Mouse (Mus musculus) E14TG2a.4 (cell line): ENCODE data around the gene Higd1a.

Source experiments
- CTCF ChIP-seq: conservative IDR thresholded peaks from 2 replicates; pipeline ENCODE4 v1.5.1; 2014; ENCODE audit warnings: low read length
- NANOG ChIP-seq: IDR thresholded peaks from 2 replicates; pipeline ENCODE4 v1.6.1; 2014; ENCODE audit warnings: borderline replicate concordance, low read length, mixed read lengths

DNA sequence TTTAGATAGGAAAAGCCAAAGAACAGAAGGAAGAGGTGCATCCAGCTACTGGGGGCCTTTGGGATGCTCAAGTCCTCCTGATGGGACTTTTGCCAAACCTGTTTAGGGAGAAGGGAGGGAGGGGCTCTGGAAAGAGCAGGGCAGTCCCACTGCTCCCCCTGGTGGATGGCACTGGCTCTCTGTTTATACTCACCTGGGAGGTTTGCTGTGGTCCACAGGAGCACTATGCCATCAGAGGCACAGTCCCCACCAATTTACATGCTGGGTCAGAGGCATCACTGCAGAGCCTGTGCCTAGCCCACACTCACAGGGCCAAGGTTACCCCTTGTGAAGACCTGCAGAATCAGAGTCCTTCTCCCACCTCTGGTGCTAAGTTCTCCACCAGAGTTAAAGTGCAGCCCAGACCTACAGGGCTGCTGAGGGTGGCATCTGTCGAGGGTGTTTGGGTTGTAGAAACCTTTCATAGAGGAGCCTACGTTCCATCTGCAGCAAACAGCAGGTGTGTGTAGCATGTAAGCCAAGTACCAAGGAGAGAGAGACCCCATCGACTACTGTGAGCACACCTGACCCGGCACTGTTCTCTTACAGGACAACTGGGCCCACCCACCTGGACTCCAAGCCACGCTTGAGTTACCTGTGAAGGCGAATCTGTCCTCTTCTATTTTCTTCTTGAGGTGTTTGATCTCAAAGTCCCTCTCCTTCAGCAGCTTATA lies 27.8 kb downstream of the Higd1a start:
- TF ChIP-seq CTCF (peak; percentile 68), NANOG (no peak)
